Mouse (Mus musculus): Measurements from ENCODE around the gene Gde1. TPM values are rescaled to one million over a fixed set of nuclear protein-coding genes. Genes with fewer than 3 reads are reported as not detected.

The Gde1 gene
- polyA plus RNA-seq, 1 experiment from 2014 or later, result 64.2 TPM

DNA sequence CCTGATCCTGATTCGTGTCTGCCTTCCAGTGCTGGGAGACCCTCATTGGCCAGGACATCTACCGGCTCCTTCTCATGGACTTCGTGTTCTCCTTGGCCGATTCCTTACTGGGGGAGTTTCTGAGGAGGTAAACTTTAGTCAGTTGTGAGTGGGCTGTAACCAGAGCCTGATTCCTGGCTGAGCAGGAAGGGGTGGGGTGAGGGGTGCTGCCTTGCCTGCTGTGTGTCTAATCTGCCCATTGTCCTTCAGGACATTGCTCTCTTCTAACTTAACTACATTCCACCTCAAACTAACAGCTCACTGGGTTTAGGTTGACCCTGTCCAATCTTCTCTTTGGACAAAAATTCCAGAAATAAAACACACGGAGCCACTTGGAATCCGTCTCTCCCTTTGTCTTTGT is 48.8 kb downstream of the Gde1 start:
- Histone ChIP-seq H3K36me3 (ENCODE audit: control insufficient read depth, insufficient read depth, low read length) (no peaks in the 10 kb centered on the region), H3K4me3 (ENCODE audit: low read depth, low read length) (no peak overlapping the region), H3K27ac (ENCODE audit: low read depth, low read length) (no peak overlapping the region), H3K4me1 (replicated peaks; ENCODE audit: control insufficient read depth, insufficient read depth, low read length) (no peaks in the 10 kb centered on the region), H3K9ac (ENCODE audit: low read depth, low read length) (no peak overlapping the region), H3K4me2 (no peak overlapping the region), H3K27me3 (replicated peaks; ENCODE audit: control insufficient read depth, insufficient read depth, low read length) (no peaks in the 10 kb centered on the region), H3K9me3 (ENCODE audit: control insufficient read depth, low read length) (no peaks in the 10 kb centered on the region)
- WGBS, result 49% methylated on average over 6 of the region's 6 CpGs
- DNase-seq (ENCODE audit: low spot score) (no peak), ATAC-seq (replicated peaks; ENCODE audit: low FRiP score) (no peak)

DNA sequence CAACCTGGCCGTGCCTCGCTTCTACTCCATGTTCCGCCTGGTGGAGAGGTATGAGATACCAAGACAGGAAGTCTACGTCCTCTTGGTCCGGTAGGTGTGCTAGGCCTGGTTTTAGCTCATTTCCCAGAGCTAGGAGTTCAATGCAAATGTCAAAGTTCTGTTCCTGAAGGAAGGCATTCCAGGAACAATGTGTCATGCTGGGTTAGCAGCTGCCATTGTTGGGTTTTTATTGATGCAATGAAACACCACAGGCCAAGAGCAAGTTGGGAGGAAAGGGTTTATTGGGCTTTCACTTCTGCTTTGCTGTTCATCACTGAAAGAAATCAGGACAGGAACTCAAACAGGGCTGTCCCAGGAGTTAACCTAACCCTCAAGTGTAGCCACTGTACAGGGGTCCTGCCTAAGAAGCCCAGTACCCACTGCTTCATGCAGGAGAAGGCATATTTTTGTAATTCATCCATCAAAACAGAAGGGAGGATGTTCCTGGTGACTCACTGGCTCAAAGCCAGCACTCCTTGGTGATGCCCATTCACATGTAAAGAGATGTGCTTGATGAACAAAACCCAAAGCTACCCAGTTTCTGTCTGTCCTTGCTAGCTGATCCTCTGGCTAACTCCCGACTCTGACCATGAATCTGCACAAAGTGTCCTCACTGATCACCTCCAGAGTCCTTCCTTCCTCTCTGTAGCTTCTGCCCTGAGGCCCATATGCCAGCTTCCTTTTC is 52.8 kb downstream of the Gde1 start:
- WGBS, result 74% methylated on average over 6 of the region's 6 CpGs
- Histone ChIP-seq H3K27ac (ENCODE audit: low read depth, low read length) (no peak overlapping the region), H3K27me3 (replicated peaks; ENCODE audit: control insufficient read depth, insufficient read depth, low read length) (no peaks in the 10 kb centered on the region), H3K4me3 (ENCODE audit: low read depth, low read length) (no peak overlapping the region), H3K36me3 (ENCODE audit: control insufficient read depth, insufficient read depth, low read length) (no peaks in the 10 kb centered on the region), H3K9me3 (ENCODE audit: control insufficient read depth, low read length) (no peaks in the 10 kb centered on the region), H3K9ac (ENCODE audit: low read depth, low read length) (no peak overlapping the region), H3K4me1 (replicated peaks; ENCODE audit: control insufficient read depth, insufficient read depth, low read length) (no peaks in the 10 kb centered on the region), H3K4me2 (no peak overlapping the region)
- no peak for DNase-seq (ENCODE audit: low spot score)
- ATAC-seq (replicated peaks; ENCODE audit: low FRiP score), result no peak

- ATAC-seq (replicated peaks; ENCODE audit: low FRiP score) (no peak), DNase-seq (ENCODE audit: low spot score) (no peak)
- Histone ChIP-seq H3K27ac (ENCODE audit: low read depth, low read length) (no peak overlapping the region), H3K36me3 (ENCODE audit: control insufficient read depth, insufficient read depth, low read length) (no peaks in the 10 kb centered on the region), H3K27me3 (replicated peaks; ENCODE audit: control insufficient read depth, insufficient read depth, low read length) (no peaks in the 10 kb centered on the region), H3K4me2 (no peak overlapping the region), H3K9ac (ENCODE audit: low read depth, low read length) (no peak overlapping the region), H3K4me3 (ENCODE audit: low read depth, low read length) (no peak overlapping the region), H3K9me3 (ENCODE audit: control insufficient read depth, low read length) (no peaks in the 10 kb centered on the region), H3K4me1 (replicated peaks; ENCODE audit: control insufficient read depth, insufficient read depth, low read length) (no peaks in the 10 kb centered on the region)
- 78% methylated on average over 1 of the region's 1 CpGs for WGBS
Observed at GRCm38 (mm10) chr7:118650891-118651290, 54.7 kb downstream of the Gde1 start.

DNA sequence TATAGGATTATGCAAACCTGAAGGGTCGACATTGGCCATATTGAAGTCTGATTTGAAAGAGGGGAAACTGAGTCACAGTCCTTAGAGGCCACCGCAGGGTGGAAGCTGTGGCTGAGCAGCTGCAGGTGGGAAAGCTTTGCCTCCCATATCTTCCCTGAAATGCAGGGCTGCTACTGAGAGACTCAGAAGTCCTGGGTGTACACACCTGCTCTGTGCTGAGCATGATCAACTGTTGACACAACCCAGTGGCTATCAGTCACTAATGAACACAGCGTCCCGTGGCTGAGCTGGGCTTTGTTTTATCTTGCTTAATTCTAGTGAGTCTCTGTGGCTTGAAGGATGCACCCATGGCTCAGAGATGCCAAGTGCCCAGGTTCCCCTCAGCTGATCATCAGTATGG is 55.5 kb downstream of the Gde1 start:
- no peaks in the 10 kb centered on the region for H3K36me3 ChIP-seq (ENCODE audit: control insufficient read depth, insufficient read depth, low read length)
- no peak overlapping the region for H3K27ac ChIP-seq (ENCODE audit: low read depth, low read length)
- H3K9ac ChIP-seq (ENCODE audit: low read depth, low read length), result no peak overlapping the region
- WGBS, result 76% methylated on average over 4 of the region's 4 CpGs
- H3K27me3 ChIP-seq (replicated peaks; ENCODE audit: control insufficient read depth, insufficient read depth, low read length), result no peaks in the 10 kb centered on the region
- ATAC-seq (replicated peaks; ENCODE audit: low FRiP score) (no peak), DNase-seq (ENCODE audit: low spot score) (no peak)
- H3K9me3 ChIP-seq (ENCODE audit: control insufficient read depth, low read length), result no peaks in the 10 kb centered on the region
- H3K4me2 ChIP-seq, result no peak overlapping the region
- H3K4me1 ChIP-seq (replicated peaks; ENCODE audit: control insufficient read depth, insufficient read depth, low read length), result no peaks in the 10 kb centered on the region
- no peak overlapping the region for H3K4me3 ChIP-seq (ENCODE audit: low read depth, low read length)

DNA sequence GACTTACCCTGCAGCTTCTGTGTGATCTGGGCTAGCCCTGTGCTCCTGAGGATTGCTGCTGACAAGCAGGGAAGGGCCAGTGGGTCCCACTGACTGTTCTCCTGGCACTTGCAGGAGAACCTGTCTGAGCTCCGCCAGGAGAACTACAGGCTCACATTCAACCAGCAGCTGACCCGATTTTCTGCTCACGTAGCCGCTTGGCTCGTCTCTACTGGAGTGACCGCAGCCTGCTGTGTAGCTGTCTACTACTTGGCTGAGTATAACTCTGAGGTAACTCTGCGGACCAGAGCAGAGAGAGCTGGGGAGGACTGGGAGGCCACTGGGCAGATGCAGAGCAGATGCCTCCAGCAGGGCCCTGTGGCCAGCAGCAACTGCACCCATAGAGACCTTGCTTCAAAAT is 56.2 kb downstream of the Gde1 start:
- H3K9ac ChIP-seq (ENCODE audit: low read depth, low read length), result no peak overlapping the region
- 75% methylated on average over 7 of the region's 7 CpGs for WGBS
- no peaks in the 10 kb centered on the region for H3K4me1 ChIP-seq (replicated peaks; ENCODE audit: control insufficient read depth, insufficient read depth, low read length)
- no peak overlapping the region for H3K4me2 ChIP-seq
- no peaks in the 10 kb centered on the region for H3K36me3 ChIP-seq (ENCODE audit: control insufficient read depth, insufficient read depth, low read length)
- H3K4me3 ChIP-seq (ENCODE audit: low read depth, low read length), result no peak overlapping the region
- ATAC-seq (replicated peaks; ENCODE audit: low FRiP score), result no peak
- no peaks in the 10 kb centered on the region for H3K27me3 ChIP-seq (replicated peaks; ENCODE audit: control insufficient read depth, insufficient read depth, low read length)
- H3K27ac ChIP-seq (ENCODE audit: low read depth, low read length), result no peak overlapping the region
- no peak for DNase-seq (ENCODE audit: low spot score)
- H3K9me3 ChIP-seq (ENCODE audit: control insufficient read depth, low read length), result no peaks in the 10 kb centered on the region

- H3K27ac ChIP-seq (ENCODE audit: low read depth, low read length), result no peak overlapping the region
- no peak overlapping the region for H3K4me2 ChIP-seq
- no peak overlapping the region for H3K9ac ChIP-seq (ENCODE audit: low read depth, low read length)
- no peaks in the 10 kb centered on the region for H3K9me3 ChIP-seq (ENCODE audit: control insufficient read depth, low read length)
- no peaks in the 10 kb centered on the region for H3K4me1 ChIP-seq (replicated peaks; ENCODE audit: control insufficient read depth, insufficient read depth, low read length)
- WGBS, result 74% methylated on average over 1 of the region's 1 CpGs
- H3K4me3 ChIP-seq (ENCODE audit: low read depth, low read length), result no peak overlapping the region
- no peaks in the 10 kb centered on the region for H3K27me3 ChIP-seq (replicated peaks; ENCODE audit: control insufficient read depth, insufficient read depth, low read length)
- DNase-seq (ENCODE audit: low spot score) (no peak), ATAC-seq (replicated peaks; ENCODE audit: low FRiP score) (no peak)
- no peaks in the 10 kb centered on the region for H3K36me3 ChIP-seq (ENCODE audit: control insufficient read depth, insufficient read depth, low read length)
Observed at GRCm38 (mm10) chr7:118646237-118646636, 59.3 kb downstream of the Gde1 start.

Other genes starting within 250 kb of the Gde1 start
- 1.0 and 1.1 TPM in 2 replicates for gene Itpripl2, start 213.8 kb downstream of the Gde1 start, polyA plus RNA-seq (2014; fragmentation: Nextera tagmentation; extraction: Ambion mirVana)
- 104 and 114 TPM in 2 replicates for gene Coq7, start 172.4 kb downstream of the Gde1 start, polyA plus RNA-seq (2014; fragmentation: Nextera tagmentation; extraction: Ambion mirVana)
- 0.89 and 1.3 TPM in 2 replicates for gene Tmc7, start 121.0 kb downstream of the Gde1 start, polyA plus RNA-seq (2014; fragmentation: Nextera tagmentation; extraction: Ambion mirVana)
- gene Tmc5, start 108.5 kb downstream of the Gde1 start, polyA plus RNA-seq (2014; fragmentation: Nextera tagmentation; extraction: Ambion mirVana), result not detected in 2 replicates
- 7.9 and 9.0 TPM in 2 replicates for gene Ccp110, start 6.8 kb upstream of the Gde1 start, polyA plus RNA-seq (2014; fragmentation: Nextera tagmentation; extraction: Ambion mirVana)
- gene Vps35l, start 34.4 kb upstream of the Gde1 start, polyA plus RNA-seq (2014; fragmentation: Nextera tagmentation; extraction: Ambion mirVana), result 56.6 and 64.3 TPM in 2 replicates
- 1.2 and 1.6 TPM in 2 replicates for gene Iqck, start 150.0 kb upstream of the Gde1 start, polyA plus RNA-seq (2014; fragmentation: Nextera tagmentation; extraction: Ambion mirVana)
- 95.9 and 112 TPM in 2 replicates for gene Knop1, start 150.5 kb upstream of the Gde1 start, polyA plus RNA-seq (2014; fragmentation: Nextera tagmentation; extraction: Ambion mirVana)